18 mouse cellular contexts compared by ENCODE assay signal in the genomic region with DNA sequence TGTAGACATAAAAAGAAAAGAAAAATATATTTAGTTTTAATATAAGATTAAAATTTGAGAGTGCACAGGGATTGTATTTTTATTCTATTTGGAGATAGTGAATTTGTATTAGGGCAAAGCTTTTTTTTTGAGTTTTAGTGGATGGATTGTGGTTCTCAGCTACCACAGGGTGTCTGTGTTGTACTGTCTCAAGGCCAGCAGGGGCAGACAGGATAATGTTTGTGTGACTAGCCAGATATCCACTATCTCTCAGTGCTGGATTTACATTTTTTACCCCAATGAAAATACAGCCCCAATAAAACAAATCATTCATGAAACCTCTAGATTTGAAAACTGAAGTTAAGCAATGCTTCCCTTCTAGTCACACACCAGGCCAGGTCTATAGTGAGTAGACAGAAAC. TPM values are rescaled to one million over a fixed set of nuclear protein-coding genes. Genes with fewer than 3 reads are reported as not detected.
DNase-seq lines count a peak whose midpoint lies in the region; ATAC-seq and TF ChIP-seq lines count a peak whose summit lies in the region.
"Had no signal": no experiment of that assay in that cellular context is flagged by ENCODE, and none has a peak within 500 bp of the region (broad histone marks: within the 10 kb centered on the region; RNA-seq: fewer than 3 reads in every experiment).

No protein-coding gene starts in this region.

- no peak overlapping the region for H3K4me2 ChIP-seq in kidney, postnatal 0 days (ENCODE audit: low read length)
- no peak overlapping the region for H3K4me2 ChIP-seq in neural tube, embryonic 15.5 days
- H3K4me2 ChIP-seq: embryonic facial prominence, embryonic 13.5 days; liver, embryonic 15.5 days; stomach, embryonic 15.5 days had no signal

- DNase-seq in cerebellum, adult 9-10 months, result peak; percentile 64
- DNase-seq in cerebellum, adult 11 months, result no peak
- DNase-seq in kidney, postnatal 0 days (ENCODE audit: low spot score), result peak; percentile 34
- no peak for DNase-seq in kidney, adult 9 months
- DNase-seq in neural tube, embryonic 10.5 days (ENCODE audit: extremely low spot score, low spot score), result no peak
- no peak for DNase-seq in right cerebral cortex, postnatal 25 days
- no peak for DNase-seq in right cerebral cortex, postnatal 4 days
- DNase-seq: heart, adult 18-20 months; thymus, postnatal 36 days had no signal

- no peaks in the 10 kb centered on the region for H3K4me1 ChIP-seq in kidney, postnatal 0 days (replicated peaks; ENCODE audit: insufficient read depth, low read length)
- 0 out of 2 replicates have a peak, but pooled peaks cover 1% of the 10 kb centered on the region for H3K4me1 ChIP-seq in neural tube, embryonic 15.5 days
- H3K4me1 ChIP-seq: embryonic facial prominence, embryonic 13.5 days; forebrain, embryonic 10.5 days; liver, embryonic 15.5 days; stomach, embryonic 15.5 days had no signal

- H3K9ac ChIP-seq in kidney, postnatal 0 days (ENCODE audit: low read depth, low read length), result no peak overlapping the region
- no peak overlapping the region for H3K9ac ChIP-seq in neural tube, embryonic 15.5 days (replicated peaks)
- H3K9ac ChIP-seq: embryonic facial prominence, embryonic 13.5 days; liver, embryonic 15.5 days; stomach, embryonic 15.5 days had no signal

- H3K27ac ChIP-seq in kidney, postnatal 0 days, result no peak overlapping the region
- peak overlapping the region; percentile 13; the same call in 1 of the 2 replicates for H3K27ac ChIP-seq in neural tube, embryonic 15.5 days (replicated peaks)
- H3K27ac ChIP-seq: embryonic facial prominence, embryonic 13.5 days; forebrain, embryonic 10.5 days; liver, embryonic 15.5 days; stomach, embryonic 15.5 days had no signal

- no peaks in the 10 kb centered on the region for H3K27me3 ChIP-seq in kidney, postnatal 0 days (ENCODE audit: insufficient read depth, low read length)
- H3K27me3 ChIP-seq in neural tube, embryonic 15.5 days (replicated peaks), result no peaks in the 10 kb centered on the region
- H3K27me3 ChIP-seq: embryonic facial prominence, embryonic 13.5 days; liver, embryonic 15.5 days; stomach, embryonic 15.5 days had no signal

- H3K4me3 ChIP-seq in kidney, postnatal 0 days (replicated peaks; ENCODE audit: low read depth, low read length), result no peak overlapping the region
- no peak overlapping the region for H3K4me3 ChIP-seq in neural tube, embryonic 15.5 days (replicated peaks)
- H3K4me3 ChIP-seq: embryonic facial prominence, embryonic 13.5 days; forebrain, embryonic 10.5 days; liver, embryonic 15.5 days; myocyte; stomach, embryonic 15.5 days had no signal

- H3K36me3 ChIP-seq in kidney, postnatal 0 days (ENCODE audit: insufficient read depth, low read length), result peaks cover 24% of the 10 kb centered on the region
- peaks cover 25% of the 10 kb centered on the region for H3K36me3 ChIP-seq in neural tube, embryonic 15.5 days

- H3K9me3 ChIP-seq in kidney, postnatal 0 days (replicated peaks; ENCODE audit: low read length), result no peaks in the 10 kb centered on the region
- no peaks in the 10 kb centered on the region for H3K9me3 ChIP-seq in neural tube, embryonic 15.5 days (replicated peaks)
- H3K9me3 ChIP-seq: embryonic facial prominence, embryonic 13.5 days; forebrain, embryonic 10.5 days; G1E; liver, embryonic 15.5 days; stomach, embryonic 15.5 days had no signal

- ATAC-seq in kidney, postnatal 0 days (replicated peaks; ENCODE audit: low FRiP score, low read depth), result no peak
- no peak for ATAC-seq in neural tube, embryonic 15.5 days (ENCODE audit: low FRiP score)

- TF ChIP-seq CTCF in kidney, postnatal 0 days (IDR thresholded peaks at IDR 0.05; ENCODE audit: low read depth), result peak; percentile 51

RNA-seq across cellular contexts. Expression of a gene that starts 32.8 kb away (rescaled TPM):
- 1.6 TPM in 2 replicates for polyA plus RNA-seq in kidney, postnatal 0 days (2015; fragmentation: Nextera tagmentation; extraction: Ambion mirVana)
- polyA plus RNA-seq in neural tube, embryonic 15.5 days (2015; fragmentation: Nextera tagmentation; extraction: Ambion mirVana), result 13.9 and 14.0 TPM in 2 replicates

RNA-seq across cellular contexts. Expression of a gene that starts 39.6 kb away (rescaled TPM):
- 57.2 and 59.2 TPM in 2 replicates for polyA plus RNA-seq in kidney, postnatal 0 days (2015; fragmentation: Nextera tagmentation; extraction: Ambion mirVana)
- polyA plus RNA-seq in neural tube, embryonic 15.5 days (2015; fragmentation: Nextera tagmentation; extraction: Ambion mirVana), result 93.7 and 98.4 TPM in 2 replicates

RNA-seq across cellular contexts. Expression of a gene that starts 40.7 kb away (rescaled TPM):
- 7.8 and 8.1 TPM in 2 replicates for polyA plus RNA-seq in kidney, postnatal 0 days (2015; fragmentation: Nextera tagmentation; extraction: Ambion mirVana)
- polyA plus RNA-seq in neural tube, embryonic 15.5 days (2015; fragmentation: Nextera tagmentation; extraction: Ambion mirVana), result 49.1 and 57.4 TPM in 2 replicates

RNA-seq across cellular contexts. Expression of a gene that starts 54.1 kb away (rescaled TPM):
- polyA plus RNA-seq in kidney, postnatal 0 days (2015; fragmentation: Nextera tagmentation; extraction: Ambion mirVana), result 1.8 TPM in 1 of 2 replicates, not detected in the other
- polyA plus RNA-seq in neural tube, embryonic 15.5 days (2015; fragmentation: Nextera tagmentation; extraction: Ambion mirVana), result 6.2 and 6.4 TPM in 2 replicates
- polyA plus RNA-seq: C2C12; forebrain, embryonic 10.5 days; G1E; limb, embryonic 11.5 days; liver, embryonic 15.5 days; myocyte had no signal

Comparison
In these comparisons a context has a peak if more than half of its experiments do, and no peak if none do; other contexts are left out.
1. DNase-seq: peak in cerebellum, adult 9-10 months (single experiment) and kidney, postnatal 0 days (single experiment); none in cerebellum, adult 11 months (single experiment), kidney, adult 9 months (single experiment), neural tube, embryonic 10.5 days (single experiment), right cerebral cortex, postnatal 25 days (single experiment) and right cerebral cortex, postnatal 4 days (single experiment).